Mouse (Mus musculus): ENCODE measurements around the gene Ada.

DNA sequence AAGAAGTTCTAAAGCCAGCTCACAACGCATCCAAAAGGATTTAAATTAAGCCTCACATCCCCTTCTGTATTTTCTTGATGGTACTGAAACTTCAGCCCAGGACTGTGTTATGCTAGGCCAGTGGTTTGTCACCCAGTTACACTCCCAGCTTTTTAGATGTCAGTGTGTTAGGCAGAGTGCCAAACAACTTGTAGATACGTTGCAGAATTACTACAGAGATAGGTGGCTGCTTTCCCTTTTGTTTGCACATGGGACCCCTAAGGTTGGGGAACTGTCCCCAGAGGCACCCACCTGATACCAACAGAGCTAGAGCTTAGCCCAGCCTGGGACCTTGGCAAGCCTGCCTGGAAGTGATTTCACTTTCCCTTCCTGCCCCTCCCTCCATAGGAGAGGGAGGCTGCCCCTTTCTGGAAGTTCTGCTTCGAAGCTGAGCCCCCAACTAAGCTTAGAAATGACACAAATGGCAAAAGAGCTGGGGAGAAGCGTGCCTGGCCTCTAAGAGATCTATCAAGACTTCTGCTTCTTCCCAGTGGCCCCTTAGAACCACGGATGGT, 39.4 kb downstream of the Ada start:
- TF ChIP-seq POLR2A (IDR thresholded peaks at IDR 0.05; ENCODE audit: extremely low read depth, insufficient read depth, low read length) (no peak), CTCF (IDR thresholded peaks at IDR 0.05; ENCODE audit: extremely low read depth, insufficient read depth, low read length) (no peak)
